Mouse (Mus musculus) MEL (cell line): Measurements from ENCODE around the gene Prdm12. TPM values are rescaled to one million over a fixed set of nuclear protein-coding genes. Genes with fewer than 3 reads are reported as not detected.

Experiments
- DNase-seq: peaks from one replicate; pipeline ENCODE4 v3.0.0; 2011; ENCODE audit warnings: low read depth, low spot score
- H3K27ac ChIP-seq: 2 replicates; pipeline ENCODE4 v1.5.1; 2012; ENCODE audit warnings: low read depth, mild to moderate bottlenecking, control low read depth, low read length, moderate library complexity; ENCODE audit not compliant: control insufficient read depth
- H3K27me3 ChIP-seq, 2 experiments: fragments of 150-350 bp in 1 of 2; sonication (generic) in 1 of 2; 2 replicates each; pipeline ENCODE4 v1.6.1; 2012; ENCODE audit warnings: low read length in 2 of 2, mild to moderate bottlenecking in 2 of 2, improper control_type of control experiment in 1 of 2, moderate library complexity in 1 of 2; ENCODE audit not compliant: insufficient read depth in 2 of 2, control insufficient read depth in 1 of 2
- H3K36me3 ChIP-seq, 2 experiments: 2 replicates each; pipeline ENCODE4 v1.6.1; 2012 to 2014; ENCODE audit warnings: low read length in 2 of 2, improper control_type of control experiment in 1 of 2, inconsistent platforms in 1 of 2, mild to moderate bottlenecking in 1 of 2; ENCODE audit not compliant: insufficient read depth in 2 of 2, control insufficient read depth in 1 of 2
- H3K4me1 ChIP-seq, 2 experiments: fragments of 150-350 bp in 1 of 2; sonication (generic) in 1 of 2; 2 replicates each; pipeline ENCODE4 v1.6.1; 2012; ENCODE audit warnings: low read length in 2 of 2, improper control_type of control experiment in 1 of 2, mild to moderate bottlenecking in 1 of 2; ENCODE audit not compliant: insufficient read depth in 2 of 2, control insufficient read depth in 1 of 2
- H3K4me3 ChIP-seq, 2 experiments: fragments of 150-350 bp in 1 of 2; sonication (generic) in 1 of 2; 2 replicates each; pipeline ENCODE4 v1.5.1; 2012; ENCODE audit warnings: low read depth in 2 of 2, low read length in 2 of 2, mild to moderate bottlenecking in 2 of 2, moderate library complexity in 2 of 2, control low read depth in 1 of 2, improper control_type of control experiment in 1 of 2; ENCODE audit not compliant: control insufficient read depth in 1 of 2, insufficient read depth in 1 of 2
- H3K79me2 ChIP-seq: 2 replicates; pipeline ENCODE4 v1.6.1; 2012; ENCODE audit warnings: mild to moderate bottlenecking, low read length, moderate library complexity; ENCODE audit not compliant: control insufficient read depth, poor library complexity, insufficient read depth
- H3K9ac ChIP-seq: 2 replicates; pipeline ENCODE4 v1.6.1; 2012; ENCODE audit warnings: low read depth, mild to moderate bottlenecking, control low read depth, low read length, moderate library complexity; ENCODE audit not compliant: control insufficient read depth, poor library complexity, severe bottlenecking
- H3K9me3 ChIP-seq: fragments of 150-350 bp; sonication (generic); replicated peaks from 2 replicates; pipeline ENCODE4 v1.6.1; 2012; ENCODE audit warnings: mild to moderate bottlenecking, low read length, improper control_type of control experiment, moderate library complexity; ENCODE audit not compliant: insufficient read depth
- BHLHE40 ChIP-seq: IDR thresholded peaks from 2 replicates; pipeline ENCODE4 v1.6.1; 2012; ENCODE audit warnings: low read depth, mild to moderate bottlenecking, inconsistent platforms, low read length, improper control_type of control experiment, borderline replicate concordance
- CHD1 ChIP-seq: IDR thresholded peaks from 2 replicates; pipeline ENCODE4 v1.6.1; 2012; ENCODE audit warnings: low read depth, mild to moderate bottlenecking, inconsistent platforms, low read length, improper control_type of control experiment
- CHD2 ChIP-seq: IDR thresholded peaks from 2 replicates; pipeline ENCODE4 v1.6.1; 2011; ENCODE audit warnings: low read length, improper control_type of control experiment
- CTCF ChIP-seq, 3 experiments: IDR thresholded peaks in 2 of 3; conservative IDR thresholded peaks in 1 of 3; 2 replicates each; pipeline ENCODE4 v1.5.1; 2011 to 2012; ENCODE audit warnings: low read length in 3 of 3, low read depth in 2 of 3, mild to moderate bottlenecking in 2 of 3, improper control_type of control experiment in 1 of 3, inconsistent platforms in 1 of 3, mixed read lengths in 1 of 3, moderate library complexity in 1 of 3; ENCODE audit not compliant: control insufficient read depth in 1 of 3, insufficient read depth in 1 of 3, poor library complexity in 1 of 3, severe bottlenecking in 1 of 3
- ELF1 ChIP-seq: IDR thresholded peaks from 2 replicates; pipeline ENCODE4 v1.6.1; 2014; ENCODE audit warnings: low read depth, mild to moderate bottlenecking, inconsistent platforms, low read length, improper control_type of control experiment, moderate library complexity
- EP300 ChIP-seq, 2 experiments: IDR thresholded peaks; 2 replicates each; pipeline ENCODE4 v1.6.1; 2011; ENCODE audit warnings: improper control_type of control experiment in 2 of 2, low read length in 2 of 2, low read depth in 1 of 2, mild to moderate bottlenecking in 1 of 2
- ETS1 ChIP-seq: IDR thresholded peaks from 2 replicates; pipeline ENCODE4 v1.6.1; 2012; ENCODE audit warnings: low read depth, mild to moderate bottlenecking, inconsistent platforms, low read length, improper control_type of control experiment, moderate library complexity
- GATA1 ChIP-seq: IDR thresholded peaks from 2 replicates; pipeline ENCODE4 v1.6.1; 2011; ENCODE audit warnings: low read depth, low read length, improper control_type of control experiment
- HCFC1 ChIP-seq: IDR thresholded peaks from 2 replicates; pipeline ENCODE4 v1.6.1; 2012; ENCODE audit warnings: low read depth, mild to moderate bottlenecking, inconsistent platforms, low read length, improper control_type of control experiment, moderate library complexity
- JUND ChIP-seq: IDR thresholded peaks from 2 replicates; pipeline ENCODE4 v1.6.1; 2011; ENCODE audit warnings: low read depth, mild to moderate bottlenecking, improper control_type of control experiment, low read length
- KAT2A ChIP-seq: conservative IDR thresholded peaks from 2 replicates; pipeline ENCODE4 v1.6.1; 2012; ENCODE audit warnings: low read depth, low read length, improper control_type of control experiment, inconsistent platforms
- MAFK ChIP-seq: IDR thresholded peaks from 2 replicates; pipeline ENCODE4 v1.6.1; 2011; ENCODE audit warnings: low read depth, mild to moderate bottlenecking, low read length, improper control_type of control experiment, borderline replicate concordance
- MAX ChIP-seq: IDR thresholded peaks from 2 replicates; pipeline ENCODE4 v1.6.1; 2011; ENCODE audit warnings: low read length, improper control_type of control experiment
- MXI1 ChIP-seq: IDR thresholded peaks from 2 replicates; pipeline ENCODE4 v1.6.1; 2011; ENCODE audit warnings: mild to moderate bottlenecking, low read depth, low read length, improper control_type of control experiment
- MYB ChIP-seq: IDR thresholded peaks from 2 replicates; pipeline ENCODE4 v1.6.1; 2011; ENCODE audit warnings: mild to moderate bottlenecking, low read depth, low read length, improper control_type of control experiment
- MYC ChIP-seq: IDR thresholded peaks from 2 replicates; pipeline ENCODE4 v1.6.1; 2011; ENCODE audit warnings: low read depth, mild to moderate bottlenecking, low read length, improper control_type of control experiment, moderate library complexity
- NELFE ChIP-seq: IDR thresholded peaks from 2 replicates; pipeline ENCODE4 v1.6.1; 2011; ENCODE audit warnings: low read depth, low read length, improper control_type of control experiment
- POLR2A ChIP-seq, 2 experiments: IDR thresholded peaks; 2 replicates each; pipeline ENCODE4 v1.6.1; 2011 to 2012; ENCODE audit warnings: low read length in 2 of 2, mild to moderate bottlenecking in 2 of 2, control low read depth in 1 of 2, improper control_type of control experiment in 1 of 2, low read depth in 1 of 2, moderate library complexity in 1 of 2; ENCODE audit not compliant: control insufficient read depth in 1 of 2, insufficient read depth in 1 of 2, poor library complexity in 1 of 2
- RAD21 ChIP-seq: IDR thresholded peaks from 2 replicates; pipeline ENCODE4 v1.6.1; 2011; ENCODE audit warnings: mild to moderate bottlenecking, low read depth, low read length, improper control_type of control experiment
- RCOR1 ChIP-seq: IDR thresholded peaks from 2 replicates; pipeline ENCODE4 v1.6.1; 2012; ENCODE audit warnings: low read depth, mild to moderate bottlenecking, inconsistent platforms, low read length, improper control_type of control experiment
- SMC3 ChIP-seq: IDR thresholded peaks from 2 replicates; pipeline ENCODE4 v1.6.1; 2011; ENCODE audit warnings: low read depth, low read length, improper control_type of control experiment
- USF1 ChIP-seq: IDR thresholded peaks from 2 replicates; pipeline ENCODE4 v1.6.1; 2014; ENCODE audit warnings: low read depth, mild to moderate bottlenecking, inconsistent platforms, low read length, improper control_type of control experiment, moderate library complexity
- ZMIZ1 ChIP-seq: IDR thresholded peaks from 2 replicates; pipeline ENCODE4 v1.6.1; 2012; ENCODE audit warnings: low read depth, mild to moderate bottlenecking, inconsistent platforms, low read length, improper control_type of control experiment, moderate library complexity
- polyA plus RNA-seq, 2 experiments: library from polyadenylated mRNA; stranded (reverse) in 1 of 2; unstranded in 1 of 2; fragments of >175 nt in 1 of 2; fragments of >200 nt in 1 of 2; gene quantifications; 2 replicates each; pipeline versions ENCODE4 v1.2.1 to v1.2.4; 2012; ENCODE audit warnings: low replicate concordance in 2 of 2, low read depth in 1 of 2; ENCODE audit not compliant: insufficient read length in 2 of 2, insufficient read depth in 1 of 2, missing spikeins in 1 of 2
- total RNA-seq: library from RNA; depleted of rRNA; stranded (reverse); fragments of 300-350 nt; gene quantifications from 2 replicates; pipeline ENCODE4 v1.2.3, GENCODE M21; 2012

Gene Prdm12
- total and polyA plus RNA-seq, 3 experiments, result not detected

- no peak overlapping the region for H3K9ac ChIP-seq
- H3K27me3 ChIP-seq, result no peaks in the 10 kb centered on the region
- no peak overlapping the region for H3K27ac ChIP-seq
- TF ChIP-seq MYC (no peak), HCFC1 (no peak), CHD1 (no peak), CHD2 (no peak), JUND (no peak), CTCF (IDR thresholded peaks at IDR 0.05 in 2 of 3, conservative IDR thresholded peaks at IDR 0.05 in 1 of 3; ENCODE audit: control insufficient read depth in 1 of 3, insufficient read depth in 1 of 3, low read depth in 2 of 3, low read length in 3 of 3, poor library complexity in 1 of 3, severe bottlenecking in 1 of 3) (no peak)
- TF ChIP-seq, all 39 proteins: peak for 0
- DNase-seq, result no peak
- no peaks in the 10 kb centered on the region for H3K36me3 ChIP-seq
- no peaks in the 10 kb centered on the region for H3K9me3 ChIP-seq
- no peaks in the 10 kb centered on the region for H3K79me2 ChIP-seq
- H3K4me3 ChIP-seq, result no peak overlapping the region
- no peaks in the 10 kb centered on the region for H3K4me1 ChIP-seq
Observed at GRCm38 (mm10) chr2:31635281-31636137, 4.3 kb upstream of the Prdm12 start.

- no peaks in the 10 kb centered on the region for H3K36me3 ChIP-seq
- DNase-seq, result no peak
- TF ChIP-seq CHD2 (no peak), SMC3 (no peak), MAFK (no peak), JUND (no peak), MYB (no peak), MXI1 (no peak), HCFC1 (no peak), USF1 (no peak), EP300 (IDR thresholded peaks at IDR 0.05; ENCODE audit: low read depth in 1 of 2, low read length in 2 of 2) (no peak), ELF1 (no peak), BHLHE40 (no peak), GATA1 (no peak), POLR2A (IDR thresholded peaks at IDR 0.05; ENCODE audit: control insufficient read depth in 1 of 2, insufficient read depth in 1 of 2, low read depth in 1 of 2, low read length in 2 of 2, poor library complexity in 1 of 2) (no peak), NELFE (no peak), KAT2A (no peak), ZMIZ1 (no peak), ETS1 (no peak), MAX (no peak), RAD21 (no peak), RCOR1 (no peak)
- no peaks in the 10 kb centered on the region for H3K27me3 ChIP-seq
- no peaks in the 10 kb centered on the region for H3K9me3 ChIP-seq
- H3K79me2 ChIP-seq, result no peaks in the 10 kb centered on the region
- H3K4me3 ChIP-seq, result no peak overlapping the region
- no peak overlapping the region for H3K27ac ChIP-seq
- no peaks in the 10 kb centered on the region for H3K4me1 ChIP-seq
- H3K9ac ChIP-seq, result no peak overlapping the region
Observed at GRCm38 (mm10) chr2:31636138-31636741, 3.6 kb upstream of the Prdm12 start.
